Mouse (Mus musculus) B cell, adult 2 months (primary cell): ENCODE measurements at regions not wholly inside any gene's neighbourhood (a gene's known extent, or its start where the extent isn't known, plus 50 kb on each side); places are given as distances from the start of the nearest gene placed in this dataset.

Source experiments
- DNase-seq, 2 experiments: peaks; one replicate each; pipeline ENCODE4 v3.0.0; 2022

- DNase-seq: no peak
Observed at GRCm38 (mm10) chr15:7006271-7006670, 84.1 kb upstream of the Lifr start.

DNA sequence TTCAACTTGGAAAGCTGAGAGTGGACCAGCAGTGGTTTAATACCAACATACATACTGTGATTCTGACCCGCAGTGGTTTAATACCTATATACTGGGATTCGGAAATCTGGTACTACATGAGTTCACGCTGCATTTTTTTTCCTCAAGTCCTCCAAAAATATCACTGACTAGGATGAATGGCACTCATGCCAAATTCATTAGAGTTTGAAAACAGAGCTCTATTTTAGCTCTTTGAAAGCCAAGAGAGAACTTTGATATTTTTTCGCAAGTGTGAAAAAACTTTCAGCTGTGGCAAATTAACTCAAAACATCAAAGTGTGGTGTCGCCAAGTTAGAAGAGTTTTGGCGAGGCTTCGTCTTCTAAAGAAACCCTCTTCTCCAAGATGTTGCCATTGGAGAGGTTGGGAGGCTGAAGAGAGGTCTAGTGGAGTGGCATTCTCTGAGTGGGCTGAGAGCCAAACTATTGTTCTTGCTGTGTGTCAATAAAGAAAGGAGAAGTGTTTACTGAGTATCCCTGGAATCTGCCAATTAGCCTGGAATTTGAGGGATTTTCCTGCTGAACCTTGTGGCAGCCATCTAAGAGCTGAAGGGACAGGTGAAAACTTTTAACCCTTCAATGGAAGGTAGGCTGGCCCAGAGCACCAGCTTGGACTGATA, 81.6 kb upstream of the Lifr start:
- no peak for DNase-seq

- no peak for DNase-seq
Observed at GRCm38 (mm10) chr15:7010966-7011695, 79.3 kb upstream of the Lifr start.

DNA sequence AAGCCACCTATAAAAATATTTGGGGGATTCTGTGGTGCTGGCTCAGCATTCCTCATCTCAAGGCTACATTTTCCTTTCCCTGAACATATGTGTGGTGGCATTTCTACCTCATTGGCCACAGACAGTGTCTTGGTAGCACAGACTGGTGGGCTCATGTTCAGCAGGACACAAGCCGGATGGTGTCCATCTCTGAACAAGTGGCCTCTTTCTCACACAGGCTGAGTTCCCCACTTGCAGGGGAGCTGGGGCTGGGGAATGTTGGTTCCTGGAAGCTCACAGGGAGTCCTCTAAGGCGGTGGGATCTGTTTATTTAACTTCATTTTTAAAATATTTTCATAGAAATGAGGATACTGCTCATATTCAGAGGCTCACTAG, 78.7 kb upstream of the Lifr start:
- DNase-seq: no peak

GRCm38 (mm10) chr15:7012446-7012845, 78.0 kb upstream of the Lifr start:
- DNase-seq: no peak

- DNase-seq: no peak
Observed at GRCm38 (mm10) chr15:7013047-7013446, 77.4 kb upstream of the Lifr start.

DNA sequence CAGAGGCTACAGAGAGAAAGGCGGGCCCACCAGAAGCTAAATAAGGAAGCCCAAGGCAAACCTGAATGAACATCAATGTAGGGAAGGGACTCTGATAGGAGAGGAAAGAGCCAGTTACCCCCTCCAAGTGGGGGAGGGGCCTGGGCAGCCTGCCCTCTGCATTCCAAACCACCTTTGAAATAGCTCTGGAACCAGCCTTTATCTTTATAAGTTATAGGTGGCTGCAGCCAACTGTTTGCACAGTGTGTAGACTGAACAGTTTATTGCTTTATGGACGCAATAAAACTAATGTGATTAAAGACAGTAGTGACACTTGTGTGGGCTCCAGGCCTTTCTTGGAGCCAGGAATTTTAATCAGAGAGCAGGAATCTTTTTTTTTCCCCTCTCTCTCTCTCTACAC, 75.4 kb upstream of the Lifr start:
- no peak for DNase-seq

- no peak for DNase-seq
Observed at GRCm38 (mm10) chr15:7016018-7016417, 74.4 kb upstream of the Lifr start.

DNA sequence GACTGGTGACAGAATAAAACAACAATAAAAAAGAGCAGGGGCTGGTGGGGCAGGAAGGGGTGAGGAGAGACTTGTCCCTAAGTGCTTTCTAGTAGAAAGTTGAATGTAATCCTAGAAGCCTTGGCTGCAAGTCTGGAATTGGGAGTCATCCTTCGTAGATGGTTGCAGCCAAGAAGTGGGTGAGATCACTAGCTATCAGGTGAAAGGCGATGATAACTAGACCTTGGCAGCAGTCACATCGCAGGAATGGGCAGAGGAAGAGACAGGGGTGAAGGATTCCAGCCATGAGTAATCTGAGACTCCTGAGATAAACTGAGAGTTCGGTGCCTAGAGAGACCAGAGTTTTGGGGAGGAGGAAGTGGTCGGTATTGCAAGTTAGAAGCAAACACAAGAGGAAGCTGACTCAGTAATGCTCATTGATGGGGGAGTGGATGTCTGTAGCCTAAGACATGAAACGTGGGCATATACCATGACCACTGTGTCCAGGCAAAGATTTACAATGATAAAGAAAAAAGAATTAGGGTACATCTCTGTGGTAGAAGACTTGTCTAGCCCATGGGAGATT, 73.1 kb upstream of the Lifr start:
- no peak for DNase-seq

GRCm38 (mm10) chr15:7022660-7023059, 67.8 kb upstream of the Lifr start:
- no peak for DNase-seq

GRCm38 (mm10) chr15:7025194-7025593, 65.2 kb upstream of the Lifr start:
- DNase-seq: no peak

- no peak for DNase-seq
Observed at GRCm38 (mm10) chr15:7031297-7032043, 58.9 kb upstream of the Lifr start.

- no peak for DNase-seq
Observed at GRCm38 (mm10) chr15:7037475-7037874, 52.9 kb upstream of the Lifr start.

DNA sequence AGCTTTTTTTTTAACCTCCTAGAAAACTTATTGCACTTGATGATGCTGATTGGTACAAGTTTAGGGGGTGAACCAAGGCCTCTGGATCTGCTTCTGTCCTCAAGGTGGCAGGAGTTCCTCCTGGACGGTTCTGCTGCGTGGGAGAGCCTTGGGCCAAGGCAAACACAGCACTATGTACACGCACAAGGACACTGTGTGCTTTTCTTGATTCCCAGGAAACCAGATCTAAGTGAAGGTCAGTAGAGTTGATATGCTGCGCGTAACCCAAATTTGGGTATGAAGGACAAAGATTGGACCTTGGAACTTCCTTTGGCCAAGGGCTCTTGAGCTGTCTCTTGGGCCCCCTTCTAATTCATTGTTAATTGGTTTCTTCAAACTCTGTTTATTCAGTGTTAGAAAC, 51.3 kb upstream of the Lifr start:
- no peak for DNase-seq

- DNase-seq: peak; percentile 17 to 28
Observed at GRCm38 (mm10) chr15:7039825-7040224, 50.6 kb upstream of the Lifr start.
